Mouse (Mus musculus): ENCODE data around the gene Hdac7. TPM values are rescaled to one million over a fixed set of nuclear protein-coding genes. Genes with fewer than 3 reads are reported as not detected.

The Hdac7 gene
- polyA plus RNA-seq, 1 experiment = 827 TPM

- DNase-seq = no peak
- peaks cover 77% of the 10 kb centered on the region for H3K36me3 ChIP-seq (ENCODE audit: control insufficient read depth, insufficient read depth, low read length)
- H3K4me1 ChIP-seq (replicated peaks; ENCODE audit: control insufficient read depth, insufficient read depth, low read length) = peaks cover 9% of the 10 kb centered on the region
- TF ChIP-seq POLR2A (IDR thresholded peaks at IDR 0.05; ENCODE audit: control insufficient read depth, extremely low read depth, insufficient read depth, low read length, poor library complexity) (no peak), CTCF (IDR thresholded peaks at IDR 0.05; ENCODE audit: borderline replicate concordance, control insufficient read depth, extremely low read depth, insufficient read depth, low read length, poor library complexity) (no peak)
- WGBS = 98% methylated on average over 14 of the region's 14 CpGs
- H3K27me3 ChIP-seq (ENCODE audit: control insufficient read depth, insufficient read depth, low read length) = no peaks in the 10 kb centered on the region
- H3K4me3 ChIP-seq (ENCODE audit: control insufficient read depth, insufficient read depth, low read length) = no peak overlapping the region
- no peak overlapping the region for H3K27ac ChIP-seq (ENCODE audit: control insufficient read depth, insufficient read depth, low read length)
Measured at GRCm38 (mm10) chr15:97809206-97809605, 35.1 kb downstream of the Hdac7 start.

DNA sequence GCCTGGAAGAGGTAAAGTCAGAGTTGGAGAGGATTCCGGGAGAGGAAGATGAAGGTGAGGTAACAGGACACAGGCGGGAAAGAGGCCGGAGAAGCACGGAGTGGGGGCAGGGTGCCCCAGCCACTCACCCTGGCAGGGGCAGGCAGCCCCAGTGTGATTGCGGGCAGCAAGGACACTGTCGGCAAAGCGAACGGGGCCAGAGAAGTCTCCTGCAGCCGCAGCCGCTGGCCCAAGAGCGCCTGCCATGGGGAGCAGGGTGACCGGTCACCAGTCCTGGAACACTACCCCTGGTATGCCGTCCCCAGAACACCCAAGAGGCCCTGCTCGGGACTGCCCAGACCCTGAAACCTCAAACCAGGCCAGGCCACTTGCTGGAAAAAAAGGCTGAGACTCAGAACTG, 35.8 kb downstream of the Hdac7 start:
- no peak for DNase-seq
- Histone ChIP-seq H3K36me3 (ENCODE audit: control insufficient read depth, insufficient read depth, low read length) (peaks cover 74% of the 10 kb centered on the region), H3K27ac (ENCODE audit: control insufficient read depth, insufficient read depth, low read length) (no peak overlapping the region), H3K27me3 (ENCODE audit: control insufficient read depth, insufficient read depth, low read length) (no peaks in the 10 kb centered on the region), H3K4me3 (ENCODE audit: control insufficient read depth, insufficient read depth, low read length) (no peak overlapping the region), H3K4me1 (replicated peaks; ENCODE audit: control insufficient read depth, insufficient read depth, low read length) (peaks cover 3% of the 10 kb centered on the region)
- TF ChIP-seq CTCF (IDR thresholded peaks at IDR 0.05; ENCODE audit: borderline replicate concordance, control insufficient read depth, extremely low read depth, insufficient read depth, low read length, poor library complexity) = no peak
- TF ChIP-seq POLR2A (IDR thresholded peaks at IDR 0.05; ENCODE audit: control insufficient read depth, extremely low read depth, insufficient read depth, low read length, poor library complexity) = no peak
- 97% methylated on average over 14 of the region's 14 CpGs for WGBS

DNA sequence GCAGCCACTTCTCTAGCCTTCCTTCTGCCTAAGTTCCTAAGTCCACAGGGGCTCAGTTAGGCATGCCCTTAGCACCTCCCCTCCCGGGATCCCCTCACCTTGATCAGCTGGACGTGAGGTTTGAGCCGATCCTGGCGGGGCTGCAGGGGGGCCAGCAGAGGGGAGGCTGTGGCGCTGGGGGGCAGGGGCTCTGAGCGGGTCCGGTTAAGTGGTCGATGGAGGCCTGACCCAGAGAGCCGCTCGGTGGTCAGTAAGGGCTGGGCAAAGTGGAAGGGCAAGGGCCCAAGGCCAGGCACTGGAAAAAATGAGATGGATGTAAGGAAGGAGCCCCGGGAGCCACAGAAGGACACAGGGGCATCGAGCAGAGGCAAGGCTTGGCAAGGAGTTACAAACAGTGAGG, 36.4 kb downstream of the Hdac7 start:
- no peak for DNase-seq
- H3K36me3 ChIP-seq (ENCODE audit: control insufficient read depth, insufficient read depth, low read length) = peaks cover 77% of the 10 kb centered on the region
- 95% methylated on average over 12 of the region's 12 CpGs for WGBS
- no peak overlapping the region for H3K4me3 ChIP-seq (ENCODE audit: control insufficient read depth, insufficient read depth, low read length)
- TF ChIP-seq CTCF (IDR thresholded peaks at IDR 0.05; ENCODE audit: borderline replicate concordance, control insufficient read depth, extremely low read depth, insufficient read depth, low read length, poor library complexity) (no peak), POLR2A (IDR thresholded peaks at IDR 0.05; ENCODE audit: control insufficient read depth, extremely low read depth, insufficient read depth, low read length, poor library complexity) (no peak)
- no peaks in the 10 kb centered on the region for H3K4me1 ChIP-seq (replicated peaks; ENCODE audit: control insufficient read depth, insufficient read depth, low read length)
- no peak overlapping the region for H3K27ac ChIP-seq (ENCODE audit: control insufficient read depth, insufficient read depth, low read length)
- no peaks in the 10 kb centered on the region for H3K27me3 ChIP-seq (ENCODE audit: control insufficient read depth, insufficient read depth, low read length)

DNA sequence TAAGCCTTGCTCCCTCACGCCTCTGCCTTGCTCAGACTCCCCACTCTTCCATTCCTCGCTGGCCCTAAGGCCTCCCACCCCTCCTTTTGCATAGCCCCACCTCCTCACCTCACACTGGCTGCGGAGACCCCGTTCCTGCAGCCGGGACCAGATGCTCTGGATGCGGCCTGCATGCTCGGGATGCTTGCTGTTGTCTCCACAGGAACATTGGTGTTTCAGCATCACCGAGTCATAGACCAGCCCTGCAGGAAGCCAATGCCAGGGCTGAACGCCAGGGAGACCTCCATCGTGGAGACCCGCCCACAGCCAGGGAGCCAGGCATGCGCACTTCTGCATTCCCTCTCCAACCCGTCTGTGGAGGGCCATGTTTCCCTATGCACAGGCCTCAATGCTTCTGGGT, 41.7 kb downstream of the Hdac7 start:
- no peak for TF ChIP-seq CTCF (IDR thresholded peaks at IDR 0.05; ENCODE audit: borderline replicate concordance, control insufficient read depth, extremely low read depth, insufficient read depth, low read length, poor library complexity)
- no peak for TF ChIP-seq POLR2A (IDR thresholded peaks at IDR 0.05; ENCODE audit: control insufficient read depth, extremely low read depth, insufficient read depth, low read length, poor library complexity)
- Histone ChIP-seq H3K36me3 (ENCODE audit: control insufficient read depth, insufficient read depth, low read length) (peaks cover 87% of the 10 kb centered on the region), H3K27ac (ENCODE audit: control insufficient read depth, insufficient read depth, low read length) (no peak overlapping the region), H3K4me1 (replicated peaks; ENCODE audit: control insufficient read depth, insufficient read depth, low read length) (no peaks in the 10 kb centered on the region), H3K27me3 (ENCODE audit: control insufficient read depth, insufficient read depth, low read length) (no peaks in the 10 kb centered on the region), H3K4me3 (ENCODE audit: control insufficient read depth, insufficient read depth, low read length) (no peak overlapping the region)
- DNase-seq = no peak
- 94% methylated on average over 13 of the region's 13 CpGs for WGBS

DNA sequence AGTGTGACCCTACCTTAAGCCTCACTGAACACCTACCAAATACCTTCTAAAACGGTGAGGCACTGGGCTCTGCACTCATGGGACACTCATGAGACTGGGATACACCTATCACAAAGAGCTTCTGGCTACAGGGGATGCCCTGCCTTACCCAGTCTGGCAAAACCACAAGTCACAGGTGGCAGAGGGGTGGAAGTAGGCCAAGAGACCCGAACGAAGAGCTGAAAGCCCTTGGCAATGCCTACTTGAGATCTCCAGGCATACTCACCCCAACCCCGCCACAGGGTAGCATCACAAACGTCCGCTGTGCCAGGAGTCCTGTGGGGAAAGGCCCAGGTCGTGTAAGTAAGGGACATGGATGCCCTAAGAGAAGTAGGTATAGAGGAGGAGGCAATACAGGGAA, 42.5 kb downstream of the Hdac7 start:
- WGBS = 74% methylated on average over 7 of the region's 7 CpGs
- Histone ChIP-seq H3K36me3 (ENCODE audit: control insufficient read depth, insufficient read depth, low read length) (peaks cover 87% of the 10 kb centered on the region), H3K27me3 (ENCODE audit: control insufficient read depth, insufficient read depth, low read length) (no peaks in the 10 kb centered on the region), H3K4me1 (replicated peaks; ENCODE audit: control insufficient read depth, insufficient read depth, low read length) (no peaks in the 10 kb centered on the region), H3K4me3 (ENCODE audit: control insufficient read depth, insufficient read depth, low read length) (no peak overlapping the region), H3K27ac (ENCODE audit: control insufficient read depth, insufficient read depth, low read length) (no peak overlapping the region)
- TF ChIP-seq POLR2A (IDR thresholded peaks at IDR 0.05; ENCODE audit: control insufficient read depth, extremely low read depth, insufficient read depth, low read length, poor library complexity) (no peak), CTCF (IDR thresholded peaks at IDR 0.05; ENCODE audit: borderline replicate concordance, control insufficient read depth, extremely low read depth, insufficient read depth, low read length, poor library complexity) (no peak)
- DNase-seq = no peak

DNA sequence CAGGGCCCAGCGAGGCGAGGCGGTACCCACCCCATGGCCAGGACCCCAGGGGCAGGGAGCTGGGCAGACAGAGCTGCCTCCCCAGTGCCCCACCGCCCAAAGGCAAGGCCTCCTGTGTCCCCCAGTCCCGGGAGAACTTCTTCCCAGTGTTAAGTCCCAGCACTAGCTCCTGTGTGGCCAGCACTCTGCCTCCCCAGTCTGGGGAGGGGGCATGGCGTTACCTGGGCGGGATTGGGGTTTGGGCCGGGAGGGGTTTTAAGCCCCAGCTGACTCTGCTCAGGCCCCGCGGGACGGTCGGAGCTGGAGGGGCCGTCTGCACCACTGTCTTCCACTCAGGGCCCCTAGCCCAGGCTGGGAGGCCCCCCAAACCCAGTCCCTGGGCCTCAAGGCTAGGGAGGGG, 43.4 kb downstream of the Hdac7 start:
- DNase-seq = no peak
- TF ChIP-seq POLR2A (IDR thresholded peaks at IDR 0.05; ENCODE audit: control insufficient read depth, extremely low read depth, insufficient read depth, low read length, poor library complexity) = no peak
- TF ChIP-seq CTCF (IDR thresholded peaks at IDR 0.05; ENCODE audit: borderline replicate concordance, control insufficient read depth, extremely low read depth, insufficient read depth, low read length, poor library complexity) = no peak
- Histone ChIP-seq H3K27ac (ENCODE audit: control insufficient read depth, insufficient read depth, low read length) (no peak overlapping the region), H3K4me3 (ENCODE audit: control insufficient read depth, insufficient read depth, low read length) (no peak overlapping the region), H3K4me1 (replicated peaks; ENCODE audit: control insufficient read depth, insufficient read depth, low read length) (no peaks in the 10 kb centered on the region), H3K27me3 (ENCODE audit: control insufficient read depth, insufficient read depth, low read length) (no peaks in the 10 kb centered on the region), H3K36me3 (ENCODE audit: control insufficient read depth, insufficient read depth, low read length) (peaks cover 88% of the 10 kb centered on the region)
- WGBS = 96% methylated on average over 13 of the region's 13 CpGs

DNA sequence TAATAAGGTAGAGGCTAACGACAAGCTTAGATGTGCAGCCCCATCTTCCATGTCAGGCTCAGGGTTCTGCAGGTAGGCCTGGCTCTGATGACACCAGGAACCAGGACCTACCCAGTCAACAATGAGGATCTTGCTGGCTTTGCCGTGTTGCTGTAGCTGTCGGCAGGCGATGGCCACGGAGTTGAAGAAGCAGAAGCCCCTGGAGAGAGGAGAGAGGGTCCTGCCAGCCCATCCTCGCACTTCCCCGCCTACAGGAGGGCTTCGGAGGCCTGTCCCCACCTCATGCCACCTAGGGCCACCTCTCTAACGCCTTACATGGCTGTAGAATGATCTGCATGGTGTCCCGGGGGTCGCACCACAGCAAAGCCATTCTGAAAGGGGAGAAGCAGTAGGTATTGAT, 44.9 kb downstream of the Hdac7 start:
- TF ChIP-seq CTCF (IDR thresholded peaks at IDR 0.05; ENCODE audit: borderline replicate concordance, control insufficient read depth, extremely low read depth, insufficient read depth, low read length, poor library complexity) (no peak), POLR2A (IDR thresholded peaks at IDR 0.05; ENCODE audit: control insufficient read depth, extremely low read depth, insufficient read depth, low read length, poor library complexity) (no peak)

More for the DNA sequence above, 44.9 kb downstream of the Hdac7 start:
- 94% methylated on average over 11 of the region's 11 CpGs for WGBS
- H3K27ac ChIP-seq (ENCODE audit: control insufficient read depth, insufficient read depth, low read length) = no peak overlapping the region
- no peaks in the 10 kb centered on the region for H3K4me1 ChIP-seq (replicated peaks; ENCODE audit: control insufficient read depth, insufficient read depth, low read length)
- no peak overlapping the region for H3K4me3 ChIP-seq (ENCODE audit: control insufficient read depth, insufficient read depth, low read length)
- H3K36me3 ChIP-seq (ENCODE audit: control insufficient read depth, insufficient read depth, low read length) = peaks cover 90% of the 10 kb centered on the region
- no peak for DNase-seq
- no peaks in the 10 kb centered on the region for H3K27me3 ChIP-seq (ENCODE audit: control insufficient read depth, insufficient read depth, low read length)
